Mouse (Mus musculus): ENCODE measurements around the gene Ppp1r8. TPM values are rescaled to one million over a fixed set of nuclear protein-coding genes. Genes with fewer than 3 reads are reported as not detected.

Gene Ppp1r8
- total RNA-seq (2021), result 10 to 100 TPM; 41.8 to 43.1 TPM
- long read RNA-seq, experiment 1, transcript Ppp1r8-201 (7 exons, 2,037 nt), result major isoform, 16 of 20 reads
- long read RNA-seq, experiment 1, partial matches to known transcripts, result 1 of 20 reads
- long read RNA-seq, experiment 1, other reads (novel, unspliced or antisense), result 3 of 20 reads
- long read RNA-seq, experiment 2, partial matches to known transcripts, result 2 of 11 reads
- long read RNA-seq, experiment 2, other reads (novel, unspliced or antisense), result 7 of 11 reads

GRCm38 (mm10) chr4:132842970-132843704 is at the start of gene Ppp1r8:
Gene Ppp1r8, minus strand, starts transcription at chr4:132843169.
- peak; percentile 92 for DNase-seq (ENCODE audit: low spot score in 2 of 2)
- intact Hi-C loops (cut with DNase I), result loop anchor here (5.0 kb wide), 1 partner anchor 79 kb away; the partner anchor contains the start of gene Fam76a

- DNase-seq (ENCODE audit: low spot score in 2 of 2), result no peak
- intact Hi-C loops (cut with DNase I), result no loop called here
These were observed 41.9 kb upstream of the Ppp1r8 start for GRCm38 (mm10) chr4:132884844-132885374.

- DNase-seq (ENCODE audit: low spot score in 2 of 2), result peak; percentile 86 to 90
- intact Hi-C loops (cut with DNase I), result no loop called here
These were observed 41.3 kb upstream of the Ppp1r8 start, which contains the start of gene Stx12 for GRCm38 (mm10) chr4:132884064-132884843. Gene Stx12, minus strand, starts transcription at chr4:132884509.

- DNase-seq (ENCODE audit: low spot score in 2 of 2), result no peak
- intact Hi-C loops (cut with DNase I), result no loop called here
These were observed 40.6 kb upstream of the Ppp1r8 start for GRCm38 (mm10) chr4:132883561-132884063.

- DNase-seq (ENCODE audit: low spot score in 2 of 2), result no peak
These were observed 31.6 kb upstream of the Ppp1r8 start for GRCm38 (mm10) chr4:132874363-132875097.

GRCm38 (mm10) chr4:132873481-132874362 is 30.8 kb upstream of the Ppp1r8 start:
- intact Hi-C loops (cut with DNase I), result no loop called here
- no peak for DNase-seq (ENCODE audit: low spot score in 2 of 2)

More at GRCm38 (mm10) chr4:132874363-132875097, 31.6 kb upstream of the Ppp1r8 start:
- intact Hi-C loops (cut with DNase I), result no loop called here

- intact Hi-C loops (cut with DNase I), result no loop called here
- no peak for DNase-seq (ENCODE audit: low spot score in 2 of 2)
These were observed 28.1 kb upstream of the Ppp1r8 start for GRCm38 (mm10) chr4:132871116-132871515.

GRCm38 (mm10) chr4:132864856-132865255 is 21.9 kb upstream of the Ppp1r8 start:
- intact Hi-C loops (cut with DNase I), result no loop called here
- no peak for DNase-seq (ENCODE audit: low spot score in 2 of 2)

GRCm38 (mm10) chr4:132863012-132863411 is 20.0 kb upstream of the Ppp1r8 start:
- intact Hi-C loops (cut with DNase I), result no loop called here
- no peak for DNase-seq (ENCODE audit: low spot score in 2 of 2)

- intact Hi-C loops (cut with DNase I), result no loop called here
- DNase-seq (ENCODE audit: low spot score in 2 of 2), result no peak
These were observed 17.9 kb upstream of the Ppp1r8 start for GRCm38 (mm10) chr4:132860880-132861279.

- intact Hi-C loops (cut with DNase I), result loop anchor here (5.0 kb wide), 1 partner anchor 79 kb away; the partner anchor contains the start of gene Fam76a
- no peak for DNase-seq (ENCODE audit: low spot score in 2 of 2)
These were observed 719 bp upstream of the Ppp1r8 start for GRCm38 (mm10) chr4:132843705-132844071.

GRCm38 (mm10) chr4:132842281-132842906 is 575 bp downstream of the Ppp1r8 start:
- no peak for DNase-seq (ENCODE audit: low spot score in 2 of 2)
- intact Hi-C loops (cut with DNase I), result loop anchor here (5.0 kb wide), 1 partner anchor 80 kb away; the partner anchor contains the start of gene Fam76a

- intact Hi-C loops (cut with DNase I), result loop anchor here (5.0 kb wide), 1 partner anchor 81 kb away; the partner anchor contains the start of gene Fam76a
- DNase-seq (ENCODE audit: low spot score in 2 of 2), result no peak
These were observed 1.5 kb downstream of the Ppp1r8 start for GRCm38 (mm10) chr4:132841493-132841892.

GRCm38 (mm10) chr4:132823614-132824366 is 19.2 kb downstream of the Ppp1r8 start:
- intact Hi-C loops (cut with DNase I), result loop anchor here (2.0 to 10.0 kb wide), 2 partner anchors 47 to 129 kb away; no protein-coding TSS in a partner anchor

GRCm38 (mm10) chr4:132818442-132818841 is 24.5 kb downstream of the Ppp1r8 start:
- intact Hi-C loops (cut with DNase I), result no loop called here
- DNase-seq (ENCODE audit: low spot score in 2 of 2), result no peak

More at GRCm38 (mm10) chr4:132823614-132824366, 19.2 kb downstream of the Ppp1r8 start:
- DNase-seq (ENCODE audit: low spot score in 2 of 2), result peak; percentile 73 to 78

GRCm38 (mm10) chr4:132816855-132817254 is 26.1 kb downstream of the Ppp1r8 start:
- DNase-seq (ENCODE audit: low spot score in 2 of 2), result no peak
- intact Hi-C loops (cut with DNase I), result no loop called here
